Mouse (Mus musculus): ENCODE measurements around the gene Fam228b. TPM values are rescaled to one million over a fixed set of nuclear protein-coding genes. Genes with fewer than 3 reads are reported as not detected.
A peak's percentile ranks its signal among the peaks of the same experiment; 100 is the strongest.
"Not testable (repeated sequence)": the region's sequence is repeated elsewhere in the genome, so short reads cannot be mapped to it uniquely, and the experiment has no call there.

Fam228b gene
- polyA plus RNA-seq, 1 experiment from 2014 or later: 1.2 TPM

- Histone ChIP-seq H3K27ac (no peak overlapping the region), H3K9me3 (replicated peaks) (no peaks in the 10 kb centered on the region), H3K4me1 (no peaks in the 10 kb centered on the region), H3K27me3 (ENCODE audit: low read depth, poor library complexity, severe bottlenecking) (no peaks in the 10 kb centered on the region), H3K36me3 (peaks cover 27% of the 10 kb centered on the region), H3K4me3 (no peak overlapping the region)
- DNase-seq (ENCODE audit: low spot score): no peak
- 92% methylated on average over 5 of the region's 5 CpGs for WGBS
These were observed 62.9 kb downstream of the Fam228b start for GRCm38 (mm10) chr12:4706175-4706574.

- not testable (repeated sequence) for H3K4me1 ChIP-seq; H3K4me3 ChIP-seq; H3K27me3 ChIP-seq (ENCODE audit: low read depth, poor library complexity, severe bottlenecking); DNase-seq (ENCODE audit: low spot score); H3K27ac ChIP-seq; H3K9me3 ChIP-seq (replicated peaks)
- WGBS: 76% methylated on average over 6 of the region's 6 CpGs
- peaks cover 27% of the 10 kb centered on the region for H3K36me3 ChIP-seq
These were observed 63.4 kb downstream of the Fam228b start for GRCm38 (mm10) chr12:4705626-4706025.

GRCm38 (mm10) chr12:4694534-4694933 is 74.5 kb downstream of the Fam228b start:
- Histone ChIP-seq H3K4me1 (no peaks in the 10 kb centered on the region), H3K27me3 (ENCODE audit: low read depth, poor library complexity, severe bottlenecking) (no peaks in the 10 kb centered on the region), H3K9me3 (replicated peaks) (no peaks in the 10 kb centered on the region), H3K27ac (no peak overlapping the region), H3K4me3 (no peak overlapping the region), H3K36me3 (no peaks in the 10 kb centered on the region)
- no peak for DNase-seq (ENCODE audit: low spot score)
- WGBS: 86% methylated on average over 1 of the region's 1 CpGs

DNA sequence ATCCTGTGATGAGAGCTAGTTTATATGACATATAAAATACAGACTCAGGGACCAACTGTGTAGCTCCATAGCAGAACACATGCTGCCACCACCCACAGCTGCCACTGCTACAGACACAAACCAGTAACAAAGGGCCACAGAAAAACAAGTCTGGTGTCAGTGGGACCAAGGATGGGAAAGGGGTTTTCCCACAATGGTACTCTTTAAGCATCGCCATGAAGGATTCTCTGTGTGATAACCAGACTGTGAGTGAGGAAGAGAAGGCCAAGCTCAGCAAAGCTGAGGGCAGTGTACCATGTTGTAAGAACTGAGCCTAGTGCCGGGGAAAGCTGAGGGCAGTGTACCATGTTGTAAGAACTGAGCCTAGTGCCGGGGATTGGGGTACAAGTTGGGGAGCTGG is 77.9 kb downstream of the Fam228b start:
- Histone ChIP-seq H3K27me3 (ENCODE audit: low read depth, poor library complexity, severe bottlenecking) (no peaks in the 10 kb centered on the region), H3K36me3 (no peaks in the 10 kb centered on the region), H3K4me1 (no peaks in the 10 kb centered on the region), H3K4me3 (no peak overlapping the region), H3K27ac (no peak overlapping the region), H3K9me3 (replicated peaks) (no peaks in the 10 kb centered on the region)
- WGBS: 90% methylated on average over 3 of the region's 3 CpGs
- DNase-seq (ENCODE audit: low spot score): peak; percentile 16

Other genes starting within 250 kb of the Fam228b start
- gene Itsn2, start 176.6 kb downstream of the Fam228b start, polyA plus RNA-seq (2016; fragmentation: Nextera tagmentation; extraction: Ambion mirVana): 17.4 and 20.0 TPM in 2 replicates
- not detected in 2 replicates for gene Gm3625, start 176.3 kb downstream of the Fam228b start, polyA plus RNA-seq (2016; fragmentation: Nextera tagmentation; extraction: Ambion mirVana)
- gene Fam228a, start 30.8 kb downstream of the Fam228b start, polyA plus RNA-seq (2016; fragmentation: Nextera tagmentation; extraction: Ambion mirVana): 0.13 and 0.14 TPM in 2 replicates
- 1.0 and 1.9 TPM in 2 replicates for gene Pfn4, start 245 bp downstream of the Fam228b start, polyA plus RNA-seq (2016; fragmentation: Nextera tagmentation; extraction: Ambion mirVana)
- 278 and 297 TPM in 2 replicates for gene Sf3b6, start 48.3 kb upstream of the Fam228b start, polyA plus RNA-seq (2016; fragmentation: Nextera tagmentation; extraction: Ambion mirVana)
- gene Fkbp1b, start 72.3 kb upstream of the Fam228b start, polyA plus RNA-seq (2016; fragmentation: Nextera tagmentation; extraction: Ambion mirVana): 5.6 and 7.9 TPM in 2 replicates
- gene Wdcp, start 74.0 kb upstream of the Fam228b start, polyA plus RNA-seq (2016; fragmentation: Nextera tagmentation; extraction: Ambion mirVana): 23.9 and 26.9 TPM in 2 replicates
- 4.4 and 4.5 TPM in 2 replicates for gene Mfsd2b, start 105.1 kb upstream of the Fam228b start, polyA plus RNA-seq (2016; fragmentation: Nextera tagmentation; extraction: Ambion mirVana)
- 20.2 and 23.7 TPM in 2 replicates for gene Ubxn2a, start 138.4 kb upstream of the Fam228b start, polyA plus RNA-seq (2016; fragmentation: Nextera tagmentation; extraction: Ambion mirVana)
- gene Atad2b, start 148.1 kb upstream of the Fam228b start, polyA plus RNA-seq (2016; fragmentation: Nextera tagmentation; extraction: Ambion mirVana): 11.1 and 13.5 TPM in 2 replicates